Mouse (Mus musculus) forebrain, embryonic 11.5 days (tissue): ENCODE data around the gene Tbxa2r. TPM values are rescaled to one million over a fixed set of nuclear protein-coding genes. Genes with fewer than 3 reads are reported as not detected.
A peak's percentile ranks its signal among the peaks of the same experiment; 100 is the strongest.

Source experiments
- ATAC-seq: fragments of 200-750 bp; cut with Nextera tagmentation; replicated peaks from 2 replicates; pipeline ENCODE4 v1.8.0; 2017; ENCODE audit warnings: moderate TSS enrichment; ENCODE audit not compliant: low FRiP score
- DNase-seq: peaks from one replicate; pipeline ENCODE4 v3.0.0-alpha.2; 2017; ENCODE audit warnings: low spot score
- H3K27ac ChIP-seq: fragments of 300-500 bp; sonication (generic); 2 replicates; pipeline ENCODE4 v1.5.1; 2014; ENCODE audit warnings: low read depth, low read length
- H3K27me3 ChIP-seq: fragments of 300-500 bp; sonication (generic); 2 replicates; pipeline ENCODE4 v1.6.1; 2014; ENCODE audit warnings: mild to moderate bottlenecking, low read length, mixed read lengths; ENCODE audit not compliant: control insufficient read depth, insufficient read depth
- H3K36me3 ChIP-seq: fragments of 300-500 bp; sonication (generic); 2 replicates; pipeline ENCODE4 v1.6.1; 2014; ENCODE audit warnings: mild to moderate bottlenecking, low read length, moderate library complexity, mixed read lengths; ENCODE audit not compliant: control insufficient read depth, insufficient read depth
- H3K4me1 ChIP-seq: fragments of 300-500 bp; sonication (generic); replicated peaks from 2 replicates; pipeline ENCODE4 v1.6.1; 2014; ENCODE audit warnings: low read length, mixed read lengths; ENCODE audit not compliant: control insufficient read depth, insufficient read depth
- H3K4me2 ChIP-seq: fragments of 300-500 bp; sonication (generic); 2 replicates; pipeline ENCODE4 v1.6.1; 2014; ENCODE audit warnings: low read depth, mild to moderate bottlenecking, low read length, moderate library complexity, mixed read lengths; ENCODE audit not compliant: severe bottlenecking
- H3K4me3 ChIP-seq: fragments of 300-500 bp; sonication (generic); 2 replicates; pipeline ENCODE4 v1.5.1; 2014; ENCODE audit warnings: low read depth, low read length
- H3K9ac ChIP-seq: fragments of 300-500 bp; sonication (generic); 2 replicates; pipeline ENCODE4 v1.6.1; 2014; ENCODE audit warnings: low read length
- H3K9me3 ChIP-seq: fragments of 300-500 bp; sonication (generic); 2 replicates; pipeline ENCODE4 v1.6.1; 2016; ENCODE audit warnings: low read length, mixed read lengths; ENCODE audit not compliant: control insufficient read depth
- WGBS: fragments of 180-500 bp; shearing (Covaris S2); extraction: QIAGEN DNeasy Blood & Tissue Kit; methylation state at CpG from one replicate; pipeline ENCODE4 v1.1.7; 2014; 5-methylcytosine and 5-hydroxymethylcytosine counted together
- polyA plus RNA-seq: library from polyadenylated mRNA; unstranded; fragments of >200 nt; fragmentation: Nextera tagmentation; extraction: Ambion mirVana; gene quantifications from 2 replicates; pipeline ENCODE4 v1.2.1, GENCODE M21; 2014

The Tbxa2r gene
- polyA plus RNA-seq: 1.9 and 2.6 TPM in 2 replicates

DNA sequence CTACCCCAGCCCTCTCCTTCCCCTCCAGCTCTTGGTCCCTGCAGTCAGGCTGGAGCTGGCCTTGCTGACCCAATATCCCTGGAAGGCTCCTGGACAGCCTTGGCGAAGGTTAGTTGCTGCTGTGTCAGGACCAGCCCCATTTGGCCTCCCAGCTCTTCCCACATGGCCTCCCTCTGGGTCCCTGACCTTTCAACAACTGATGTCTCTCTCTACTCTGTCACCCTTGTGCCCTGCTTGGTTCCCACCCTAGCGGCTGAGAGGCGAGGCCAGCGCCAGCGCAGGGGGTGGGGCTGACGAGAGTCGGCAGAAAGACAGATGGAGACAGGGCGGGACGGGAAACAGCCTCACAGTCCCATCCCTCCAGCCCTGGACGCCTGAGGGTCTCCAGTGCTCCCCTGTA, at the start of gene Tbxa2r:
Gene Tbxa2r, plus strand, starts transcription at position 346 of the 400 bp plus-strand sequence.
- ATAC-seq (no peak), DNase-seq (no peak)
- Histone ChIP-seq H3K9ac (no peak within 1 kb of the TSS), H3K27ac (no peak within 1 kb of the TSS), H3K4me2 (no peak within 1 kb of the TSS), H3K4me1 (no peaks in the 10 kb centered on the region), H3K9me3 (no peaks in the 10 kb centered on the region), H3K27me3 (peaks cover 8% of the 10 kb centered on the region), H3K36me3 (peaks cover 27% of the 10 kb centered on the region), H3K4me3 (no peak within 1 kb of the TSS)
- WGBS: 19% methylated on average over 10 of the region's 10 CpGs

DNA sequence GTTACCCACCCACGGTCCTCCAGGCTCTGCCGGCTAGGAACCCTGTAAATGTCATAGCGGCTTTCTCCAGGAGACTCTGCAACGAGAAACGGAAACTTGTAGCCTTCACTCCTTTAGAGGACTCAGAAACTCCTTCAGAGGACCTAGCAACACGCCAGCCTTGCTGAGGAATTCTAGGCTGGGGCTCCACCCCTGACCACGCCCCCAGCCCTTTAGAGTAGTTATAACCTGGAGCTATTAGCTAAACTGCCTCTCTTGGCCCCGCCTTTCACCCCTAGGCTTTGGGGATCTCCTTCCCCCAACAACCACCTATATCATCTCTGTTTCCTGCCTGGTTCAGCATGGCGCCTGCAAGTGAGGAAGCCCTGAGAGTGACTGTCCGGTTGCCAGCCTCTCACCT, 49.0 kb upstream of the Tbxa2r start:
- Histone ChIP-seq H3K4me3 (no peak overlapping the region), H3K36me3 (no peaks in the 10 kb centered on the region), H3K27ac (no peak overlapping the region), H3K4me1 (no peaks in the 10 kb centered on the region), H3K9ac (no peak overlapping the region), H3K27me3 (peaks cover 5% of the 10 kb centered on the region), H3K9me3 (no peaks in the 10 kb centered on the region), H3K4me2 (no peak overlapping the region)
- 49% methylated on average over 10 of the region's 10 CpGs for WGBS
- no peak for DNase-seq
- ATAC-seq: no peak

DNA sequence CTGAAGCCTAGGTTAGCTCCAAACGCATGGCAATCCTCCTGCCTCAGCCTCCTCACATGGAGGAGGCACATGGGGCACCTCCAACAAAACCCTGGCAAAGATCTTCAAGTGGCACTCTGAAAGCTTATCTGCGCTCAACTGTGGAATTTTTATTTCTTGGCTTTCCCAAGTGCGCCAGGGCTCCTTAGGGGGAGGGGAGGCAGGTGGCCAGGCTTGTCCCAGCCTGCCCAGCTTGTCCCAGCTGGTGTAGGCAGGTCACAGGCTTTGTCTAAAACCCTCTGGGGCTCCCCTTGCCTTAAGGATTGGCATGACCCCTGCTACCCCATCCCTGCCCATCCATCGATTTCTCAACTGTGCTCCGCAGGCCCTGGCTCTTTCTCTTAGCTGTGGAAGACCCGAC, 44.3 kb upstream of the Tbxa2r start:
- no peaks in the 10 kb centered on the region for H3K36me3 ChIP-seq
- no peak overlapping the region for H3K9ac ChIP-seq
- DNase-seq (no peak), ATAC-seq (no peak)
- H3K4me3 ChIP-seq: no peak overlapping the region
- H3K9me3 ChIP-seq: no peaks in the 10 kb centered on the region
- H3K4me1 ChIP-seq: peaks cover 2% of the 10 kb centered on the region; the same call in 1 of the 2 replicates
- WGBS: 69% methylated on average over 6 of the region's 6 CpGs
- H3K27ac ChIP-seq: no peak overlapping the region
- H3K27me3 ChIP-seq: peaks cover 12% of the 10 kb centered on the region
- H3K4me2 ChIP-seq: no peak overlapping the region

DNA sequence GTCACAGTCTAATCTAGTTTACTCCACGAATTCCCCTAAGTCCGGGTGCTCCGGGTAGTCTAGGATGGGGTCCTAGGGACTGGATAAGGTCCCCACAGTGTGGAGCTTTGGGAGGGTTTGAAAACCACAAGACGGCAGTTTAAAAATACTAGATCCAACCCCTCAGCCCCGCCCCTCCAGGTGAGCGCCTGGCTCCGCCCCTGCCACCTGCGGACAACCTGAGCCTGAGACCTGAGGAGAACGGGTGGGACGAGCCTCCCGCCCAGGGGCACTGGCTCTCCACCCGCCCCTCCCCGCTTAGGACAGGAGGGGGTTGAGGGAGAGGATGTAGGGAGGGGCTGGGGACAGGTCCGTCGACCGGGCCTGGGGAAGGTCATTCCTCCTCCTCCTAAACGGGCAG, 43.8 kb upstream of the Tbxa2r start:
- 12% methylated on average over 17 of the region's 17 CpGs for WGBS
- H3K9me3 ChIP-seq: no peaks in the 10 kb centered on the region
- ATAC-seq: no peak
- H3K27me3 ChIP-seq: peaks cover 15% of the 10 kb centered on the region
- no peak overlapping the region for H3K9ac ChIP-seq
- H3K36me3 ChIP-seq: no peaks in the 10 kb centered on the region
- no peak overlapping the region for H3K27ac ChIP-seq
- no peak for DNase-seq
- H3K4me1 ChIP-seq: peaks cover 2% of the 10 kb centered on the region; the same call in 1 of the 2 replicates
- peak overlapping the region; percentile 45; the same call in 1 of the 2 replicates for H3K4me3 ChIP-seq
- H3K4me2 ChIP-seq: peak overlapping the region; percentile 9; the same call in 1 of the 2 replicates

DNA sequence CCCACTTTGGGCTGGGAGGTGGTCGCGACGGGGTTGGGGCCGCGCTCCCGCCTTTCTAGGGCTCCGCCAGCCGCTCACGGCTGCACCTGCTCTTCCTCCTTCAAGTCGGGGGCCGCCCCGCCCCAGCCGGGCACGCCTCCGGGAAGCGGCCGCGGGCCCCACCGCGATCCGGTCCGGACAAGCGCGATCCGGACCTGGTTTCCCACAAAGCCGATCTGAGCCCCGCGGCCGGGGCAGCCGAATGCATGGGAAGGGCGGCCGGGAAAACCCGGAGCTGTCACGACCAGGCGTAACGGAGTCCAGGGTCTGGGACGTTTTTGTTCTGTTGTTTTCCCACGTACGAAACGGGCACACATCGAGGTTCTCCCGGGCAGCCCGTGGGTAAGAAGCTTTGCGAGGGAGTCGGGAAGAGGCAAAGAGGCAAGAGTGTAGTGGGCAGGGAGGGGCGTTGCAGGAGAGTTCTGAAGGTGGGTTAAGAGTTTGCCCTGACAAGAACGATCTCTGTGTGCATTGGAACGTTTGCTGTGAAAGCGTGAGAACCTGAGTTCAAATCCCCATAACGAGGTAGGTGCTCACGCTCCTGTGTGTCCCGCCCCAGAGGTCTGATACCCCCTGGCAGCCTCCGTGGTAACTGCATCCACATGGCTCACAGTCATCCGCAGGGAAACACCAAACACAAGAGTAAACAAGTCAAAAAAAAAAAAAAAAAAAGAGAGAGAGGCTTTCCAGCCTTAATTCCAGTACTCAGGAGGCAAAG, 42.7 kb upstream of the Tbxa2r start:
- Histone ChIP-seq H3K27ac (no peak overlapping the region), H3K4me2 (peak overlapping the region; percentile 80), H3K36me3 (no peaks in the 10 kb centered on the region), H3K27me3 (peaks cover 26% of the 10 kb centered on the region), H3K4me3 (peak overlapping the region; percentile 45), H3K9me3 (no peaks in the 10 kb centered on the region), H3K9ac (peak overlapping the region; percentile 69), H3K4me1 (peaks cover 5% of the 10 kb centered on the region; the same call in 1 of the 2 replicates)
- DNase-seq: peak; percentile 96
- peak; percentile 76 for ATAC-seq
- 3% methylated on average over 54 of the region's 54 CpGs for WGBS

DNA sequence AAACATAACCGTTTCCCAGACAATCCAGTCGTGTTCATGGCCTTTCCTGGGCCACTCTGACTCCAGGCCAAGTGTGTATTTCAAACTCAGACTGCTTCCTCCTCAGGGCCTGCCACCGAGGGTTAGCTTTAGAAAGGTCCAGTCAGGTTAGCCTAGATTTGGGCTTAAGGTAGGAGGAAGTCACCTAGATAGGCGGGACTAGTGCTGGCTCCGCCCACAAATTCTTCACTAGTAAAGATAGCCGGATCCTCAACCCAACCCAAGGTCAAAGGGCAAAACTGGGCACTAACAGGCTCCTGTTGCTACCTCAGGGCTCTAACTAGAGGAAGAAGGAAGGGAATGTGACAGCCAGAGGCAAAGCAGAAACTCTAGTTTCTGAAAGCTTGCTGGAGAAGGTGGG, 41.9 kb upstream of the Tbxa2r start:
- Histone ChIP-seq H3K27ac (no peak overlapping the region), H3K4me1 (peaks cover 5% of the 10 kb centered on the region; the same call in 1 of the 2 replicates), H3K4me2 (no peak overlapping the region; the same call in 1 of the 2 replicates), H3K27me3 (peaks cover 32% of the 10 kb centered on the region), H3K9ac (no peak overlapping the region), H3K4me3 (no peak overlapping the region), H3K9me3 (no peaks in the 10 kb centered on the region), H3K36me3 (no peaks in the 10 kb centered on the region)
- ATAC-seq (no peak), DNase-seq (no peak)
- WGBS: 49% methylated on average over 6 of the region's 6 CpGs

DNA sequence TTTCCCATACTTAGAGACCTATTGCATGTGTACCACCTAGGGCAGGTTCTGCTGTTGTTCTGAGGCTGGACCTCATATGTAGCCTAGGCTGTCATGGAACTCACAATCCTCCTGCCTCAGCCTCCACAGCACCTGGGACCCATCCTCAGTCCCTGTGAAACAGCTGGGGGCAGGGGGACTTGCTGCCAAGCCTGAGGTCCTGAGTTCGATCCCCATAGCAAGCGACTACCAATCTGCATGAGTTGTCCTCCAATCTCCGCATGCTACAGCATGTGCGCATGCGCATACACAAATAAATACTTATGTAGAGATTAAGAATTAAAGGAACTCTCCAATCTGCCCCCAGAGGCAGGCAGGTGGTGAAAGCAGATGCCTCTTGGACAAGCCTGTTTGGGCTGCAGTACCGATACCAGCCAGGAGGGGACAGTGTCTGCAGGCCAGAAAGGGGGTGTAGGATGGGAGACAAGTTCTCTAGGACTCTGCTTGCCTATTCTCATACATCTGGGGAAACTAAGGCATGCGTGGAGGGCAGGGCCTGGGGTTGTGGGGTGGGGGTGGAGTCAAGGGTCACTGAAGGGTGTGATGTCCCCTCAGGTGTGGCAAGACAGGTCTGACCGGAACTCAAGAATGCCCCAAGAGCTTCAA, 40.9 kb upstream of the Tbxa2r start:
- no peak overlapping the region for H3K9ac ChIP-seq
- no peak overlapping the region for H3K27ac ChIP-seq
- peak; percentile 79 for DNase-seq
- peaks cover 5% of the 10 kb centered on the region; the same call in 1 of the 2 replicates for H3K4me1 ChIP-seq
- H3K4me3 ChIP-seq: no peak overlapping the region
- peaks cover 32% of the 10 kb centered on the region for H3K27me3 ChIP-seq
- no peak overlapping the region for H3K4me2 ChIP-seq
- 60% methylated on average over 8 of the region's 8 CpGs for WGBS
- no peaks in the 10 kb centered on the region for H3K9me3 ChIP-seq
- no peak for ATAC-seq
- H3K36me3 ChIP-seq: no peaks in the 10 kb centered on the region

DNA sequence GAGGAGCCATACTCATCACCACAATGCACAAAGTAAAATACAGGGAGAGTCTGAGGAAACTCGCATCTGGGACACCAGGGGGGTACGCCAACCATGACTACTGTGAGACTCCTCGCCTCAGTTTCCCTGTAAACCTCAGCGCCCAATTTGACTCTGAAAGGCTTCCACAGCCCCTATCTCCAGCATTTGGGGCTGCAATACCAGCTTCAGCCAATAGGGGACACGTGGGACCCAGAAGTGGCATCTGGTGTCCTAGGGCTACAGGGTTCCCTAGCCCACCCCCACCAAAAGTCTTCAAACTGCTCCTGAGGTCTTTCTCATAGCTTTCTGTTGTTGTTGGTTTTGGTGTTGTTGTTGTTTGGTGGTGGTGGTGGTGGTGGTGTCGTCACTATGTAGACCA, 39.9 kb upstream of the Tbxa2r start:
- ATAC-seq: no peak
- peaks cover 31% of the 10 kb centered on the region for H3K27me3 ChIP-seq
- H3K9me3 ChIP-seq: no peaks in the 10 kb centered on the region
- peaks cover 7% of the 10 kb centered on the region; the same call in 1 of the 2 replicates for H3K4me1 ChIP-seq
- no peak overlapping the region for H3K4me2 ChIP-seq
- no peak overlapping the region for H3K27ac ChIP-seq
- H3K36me3 ChIP-seq: no peaks in the 10 kb centered on the region
- no peak overlapping the region for H3K4me3 ChIP-seq
- no peak overlapping the region; the same call in 1 of the 2 replicates for H3K9ac ChIP-seq
- no peak for DNase-seq
- WGBS: 34% methylated on average over 6 of the region's 6 CpGs
